Mouse (Mus musculus) heart, adult 2 months (tissue): ENCODE measurements around the gene Acly. TPM values are rescaled to one million over a fixed set of nuclear protein-coding genes. Genes with fewer than 3 reads are reported as not detected.
"Not testable (repeated sequence)": the region's sequence is repeated elsewhere in the genome, so short reads cannot be mapped to it uniquely, and the experiment has no call there.

ENCODE experiments used
- DNase-seq, 2 experiments: peaks; one replicate each; pipeline ENCODE4 v3.0.0; 2021
- H3K27ac ChIP-seq: fragments of 200-600 bp; 2 replicates; pipeline ENCODE4 v1.8.1; 2022
- H3K27me3 ChIP-seq: fragments of 200-500 bp; 2 replicates; pipeline ENCODE4 v1.6.1; 2012; ENCODE audit warnings: mild to moderate bottlenecking, low read length, inconsistent platforms, mixed read lengths; ENCODE audit not compliant: control insufficient read depth, insufficient read depth
- H3K36me3 ChIP-seq: fragments of 200-500 bp; 2 replicates; pipeline ENCODE4 v1.6.1; 2012; ENCODE audit warnings: low read length, inconsistent platforms; ENCODE audit not compliant: control insufficient read depth, insufficient read depth
- H3K4me1 ChIP-seq: fragments of 200-500 bp; 2 replicates; pipeline ENCODE4 v1.6.1; 2011; ENCODE audit warnings: low read length; ENCODE audit not compliant: control insufficient read depth, insufficient read depth
- H3K4me3 ChIP-seq: fragments of 200-600 bp; 2 replicates; pipeline ENCODE4 v1.8.1; 2022
- H3K79me2 ChIP-seq: fragments of 200-500 bp; replicated peaks from 2 replicates; pipeline ENCODE4 v1.6.1; 2012; ENCODE audit warnings: mild to moderate bottlenecking, inconsistent platforms, low read length, moderate library complexity, mixed read lengths; ENCODE audit not compliant: control insufficient read depth, insufficient read depth
- H3K9ac ChIP-seq: fragments of 200-500 bp; 2 replicates; pipeline ENCODE4 v1.6.1; 2012; ENCODE audit warnings: low read depth, mild to moderate bottlenecking, control low read depth, inconsistent platforms, low read length, mixed read lengths
- CTCF ChIP-seq: fragments of 200-600 bp; IDR thresholded peaks from 2 replicates; pipeline ENCODE4 v1.8.1; 2022; ENCODE audit warnings: antibody characterized with exemption, mild to moderate bottlenecking, moderate library complexity
- EP300 ChIP-seq: fragments of 200-500 bp; IDR thresholded peaks from 2 replicates; pipeline ENCODE4 v1.6.1; 2011; ENCODE audit warnings: low read depth, low read length, control low read depth; ENCODE audit not compliant: insufficient read depth
- POLR2A ChIP-seq: fragments of 200-500 bp; IDR thresholded peaks from 2 replicates; pipeline ENCODE4 v1.6.1; 2011; ENCODE audit warnings: mild to moderate bottlenecking, low read depth, low read length, control low read depth; ENCODE audit not compliant: insufficient read depth
- WGBS: fragments of 180-500 bp; shearing (Covaris S2); methylation state at CpG from one replicate; pipeline ENCODE4 v1.1.7; 2018; 5-methylcytosine and 5-hydroxymethylcytosine counted together
- intact Hi-C: fragments of 180-260 bp; cut with DNase I; formaldehyde crosslinking; loops from one replicate; pipeline ENCODE4 v1.15.1; 2025
- polyA plus RNA-seq: library from polyadenylated mRNA; depleted of rRNA; stranded (reverse); fragments of >200 nt; gene quantifications from 2 replicates; pipeline ENCODE4 v1.2.3, GENCODE M21; 2012
- total RNA-seq, 2 experiments: library from RNA; stranded (reverse); gene quantifications; 2 replicates each; pipeline ENCODE4 v1.2.3; 2021

Acly gene
- total and polyA plus RNA-seq, 3 experiments = 25.5 to 74.7 (median 34.6) TPM

- peak; percentile 62; the same call in 1 of the 2 replicates for TF ChIP-seq EP300
- peak; percentile 84 for TF ChIP-seq POLR2A
- TF ChIP-seq CTCF = peak; percentile 36
- WGBS = 5% methylated on average over 28 of the region's 28 CpGs
- intact Hi-C loops = no loop called here
- peak; percentile 87 to 92 for DNase-seq
- peaks cover 3% of the 10 kb centered on the region for H3K4me1 ChIP-seq
- peak within 1 kb of the TSS; percentile 47 for H3K9ac ChIP-seq
- no peaks in the 10 kb centered on the region for H3K36me3 ChIP-seq
- peak within 1 kb of the TSS; percentile 60 for H3K27ac ChIP-seq
- no peaks in the 10 kb centered on the region for H3K79me2 ChIP-seq
- no peaks in the 10 kb centered on the region for H3K27me3 ChIP-seq
- peak within 1 kb of the TSS; percentile 33 for H3K4me3 ChIP-seq
Observed at GRCm38 (mm10) chr11:100544832-100545745, 17.3 kb upstream of the Acly start, which contains the start of gene Ttc25. Ttc25 (plus strand) TSS chr11:100545607.

- TF ChIP-seq POLR2A (no peak), CTCF (no peak), EP300 (no peak)
- no peak overlapping the region for H3K9ac ChIP-seq
- no peak overlapping the region for H3K27ac ChIP-seq
- peaks cover 3% of the 10 kb centered on the region for H3K4me1 ChIP-seq
- intact Hi-C loops = no loop called here
- H3K27me3 ChIP-seq = no peaks in the 10 kb centered on the region
- no peaks in the 10 kb centered on the region for H3K36me3 ChIP-seq
- DNase-seq = no peak
- WGBS = 80% methylated on average over 2 of the region's 2 CpGs
- no peak overlapping the region for H3K4me3 ChIP-seq
- H3K79me2 ChIP-seq = no peaks in the 10 kb centered on the region
Observed at GRCm38 (mm10) chr11:100541577-100541976, 13.8 kb upstream of the Acly start.

- Histone ChIP-seq H3K27ac (no peak overlapping the region), H3K4me1 (peaks cover 2% of the 10 kb centered on the region), H3K9ac (no peak overlapping the region), H3K79me2 (no peaks in the 10 kb centered on the region), H3K27me3 (no peaks in the 10 kb centered on the region), H3K36me3 (no peaks in the 10 kb centered on the region), H3K4me3 (no peak overlapping the region)
- WGBS = 29% methylated on average over 6 of the region's 6 CpGs
- intact Hi-C loops = no loop called here
- DNase-seq = no peak
- TF ChIP-seq POLR2A = no peak
- TF ChIP-seq CTCF = no peak
- TF ChIP-seq EP300 = no peak
Observed at GRCm38 (mm10) chr11:100540966-100541365, 13.2 kb upstream of the Acly start.

- Histone ChIP-seq H3K36me3 (no peaks in the 10 kb centered on the region), H3K4me3 (no peak overlapping the region), H3K9ac (no peak overlapping the region), H3K4me1 (no peaks in the 10 kb centered on the region), H3K27me3 (no peaks in the 10 kb centered on the region), H3K79me2 (no peaks in the 10 kb centered on the region), H3K27ac (no peak overlapping the region)
- intact Hi-C loops = no loop called here
- DNase-seq = no peak
- no peak for TF ChIP-seq POLR2A
- no peak for TF ChIP-seq CTCF
- no peak for TF ChIP-seq EP300
Observed at GRCm38 (mm10) chr11:100536466-100536865, 8.7 kb upstream of the Acly start.

- Histone ChIP-seq H3K79me2 (no peaks in the 10 kb centered on the region), H3K4me1 (no peaks in the 10 kb centered on the region), H3K4me3 (no peak overlapping the region), H3K9ac (no peak overlapping the region), H3K27me3 (no peaks in the 10 kb centered on the region), H3K27ac (no peak overlapping the region), H3K36me3 (no peaks in the 10 kb centered on the region)
- TF ChIP-seq EP300 (no peak), CTCF (no peak), POLR2A (no peak)
- no peak for DNase-seq
- intact Hi-C loops = no loop called here
- WGBS = 32% methylated on average over 1 of the region's 1 CpGs
Observed at GRCm38 (mm10) chr11:100535996-100536395, 8.2 kb upstream of the Acly start.

- H3K4me3 ChIP-seq, H3K9ac ChIP-seq, H3K36me3 ChIP-seq, H3K27ac ChIP-seq, H3K79me2 ChIP-seq, intact Hi-C loops, H3K27me3 ChIP-seq, DNase-seq, H3K4me1 ChIP-seq: not testable (repeated sequence)
- WGBS = 82% methylated on average over 6 of the region's 6 CpGs
Observed at GRCm38 (mm10) chr11:100534821-100535220, 7.0 kb upstream of the Acly start.

GRCm38 (mm10) chr11:100534411-100534810 is 6.6 kb upstream of the Acly start:
- DNase-seq, H3K4me1 ChIP-seq, H3K4me3 ChIP-seq, intact Hi-C loops, H3K9ac ChIP-seq, H3K79me2 ChIP-seq, H3K27me3 ChIP-seq, H3K27ac ChIP-seq, H3K36me3 ChIP-seq: not testable (repeated sequence)
- WGBS = 85% methylated on average over 2 of the region's 2 CpGs
